Mouse (Mus musculus): Measurements from ENCODE around the gene Hivep3. TPM values are rescaled to one million over a fixed set of nuclear protein-coding genes. Genes with fewer than 3 reads are reported as not detected.

The Hivep3 gene
- polyA plus RNA-seq, 1 experiment from 2014 or later, result 2.0 TPM

GRCm38 (mm10) chr4:119986580-119987291 is 253.2 kb downstream of the Hivep3 start:
- Histone ChIP-seq H3K9ac (ENCODE audit: low read length) (no peak overlapping the region), H3K27me3 (ENCODE audit: control insufficient read depth, insufficient read depth, low read length) (no peaks in the 10 kb centered on the region), H3K4me1 (ENCODE audit: control insufficient read depth, insufficient read depth, low read length) (peaks cover 11% of the 10 kb centered on the region), H3K4me2 (no peak overlapping the region), H3K27ac (ENCODE audit: low read depth, low read length) (no peak overlapping the region), H3K36me3 (ENCODE audit: control insufficient read depth, insufficient read depth, low read length) (no peaks in the 10 kb centered on the region), H3K9me3 (ENCODE audit: control insufficient read depth, low read length) (no peaks in the 10 kb centered on the region), H3K4me3 (ENCODE audit: low read depth, low read length) (no peak overlapping the region)
- DNase-seq (ENCODE audit: low spot score, missing footprints), result no peak
- ATAC-seq (ENCODE audit: low FRiP score), result 0 out of 2 replicates have a peak, but pooled peaks have one; percentile 27
- WGBS, result 67% methylated on average over 5 of the region's 5 CpGs

- H3K9me3 ChIP-seq (ENCODE audit: control insufficient read depth, low read length), result no peaks in the 10 kb centered on the region
- H3K27me3 ChIP-seq (ENCODE audit: control insufficient read depth, insufficient read depth, low read length), result no peaks in the 10 kb centered on the region
- no peaks in the 10 kb centered on the region for H3K36me3 ChIP-seq (ENCODE audit: control insufficient read depth, insufficient read depth, low read length)
- ATAC-seq (ENCODE audit: low FRiP score), result peak; percentile 58; the same call in 1 of the 2 replicates
- DNase-seq (ENCODE audit: low spot score, missing footprints), result no peak
- peaks cover 11% of the 10 kb centered on the region for H3K4me1 ChIP-seq (ENCODE audit: control insufficient read depth, insufficient read depth, low read length)
- no peak overlapping the region for H3K9ac ChIP-seq (ENCODE audit: low read length)
- 45% methylated on average over 4 of the region's 4 CpGs for WGBS
- no peak overlapping the region for H3K27ac ChIP-seq (ENCODE audit: low read depth, low read length)
- H3K4me3 ChIP-seq (ENCODE audit: low read depth, low read length), result no peak overlapping the region
- no peak overlapping the region for H3K4me2 ChIP-seq
Measured at GRCm38 (mm10) chr4:119987376-119988087, 253.9 kb downstream of the Hivep3 start.

DNA sequence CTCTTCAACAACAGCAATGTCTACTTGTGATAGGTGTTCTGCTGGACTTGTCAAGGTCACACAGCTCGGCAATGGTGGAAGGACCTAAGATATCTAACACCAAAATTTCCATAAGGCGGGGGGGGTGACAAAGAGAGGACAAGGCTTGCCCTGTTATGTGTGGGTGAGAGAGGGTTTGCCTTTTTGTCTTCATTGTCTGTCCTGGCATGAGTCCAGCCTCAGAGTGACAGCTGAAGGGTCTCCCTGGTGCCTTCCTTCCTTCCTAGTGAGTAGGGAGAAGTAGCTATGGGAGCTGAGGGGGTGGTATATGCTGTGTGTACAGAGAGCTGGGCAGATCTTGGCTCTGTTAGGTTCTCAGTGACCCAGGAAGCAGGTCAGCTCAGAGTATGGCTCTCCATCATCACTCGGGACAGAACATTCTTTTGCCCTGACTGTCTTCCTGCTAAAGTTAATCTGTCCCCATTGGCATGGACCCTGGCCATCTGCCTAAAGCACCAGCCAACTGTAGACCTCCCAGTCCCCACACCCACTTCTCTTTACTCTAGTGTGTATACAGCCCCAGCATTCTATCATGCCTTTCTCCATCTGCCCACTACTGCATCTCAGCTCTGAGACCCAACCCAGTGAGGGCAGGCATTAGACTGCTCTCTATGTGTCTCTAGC is 255.6 kb downstream of the Hivep3 start:
- Histone ChIP-seq H3K4me1 (ENCODE audit: control insufficient read depth, insufficient read depth, low read length) (peaks cover 11% of the 10 kb centered on the region), H3K36me3 (ENCODE audit: control insufficient read depth, insufficient read depth, low read length) (no peaks in the 10 kb centered on the region), H3K27ac (ENCODE audit: low read depth, low read length) (no peak overlapping the region), H3K4me2 (no peak overlapping the region), H3K9me3 (ENCODE audit: control insufficient read depth, low read length) (no peaks in the 10 kb centered on the region), H3K27me3 (ENCODE audit: control insufficient read depth, insufficient read depth, low read length) (no peaks in the 10 kb centered on the region), H3K4me3 (ENCODE audit: low read depth, low read length) (no peak overlapping the region), H3K9ac (ENCODE audit: low read length) (no peak overlapping the region)
- 79% methylated on average over 3 of the region's 3 CpGs for WGBS
- no peak for ATAC-seq (ENCODE audit: low FRiP score)
- no peak for DNase-seq (ENCODE audit: low spot score, missing footprints)

- no peaks in the 10 kb centered on the region for H3K9me3 ChIP-seq (ENCODE audit: control insufficient read depth, low read length)
- ATAC-seq (ENCODE audit: low FRiP score), result no peak
- H3K27me3 ChIP-seq (ENCODE audit: control insufficient read depth, insufficient read depth, low read length), result no peaks in the 10 kb centered on the region
- 82% methylated on average over 3 of the region's 3 CpGs for WGBS
- no peak overlapping the region for H3K4me2 ChIP-seq
- peaks cover 11% of the 10 kb centered on the region for H3K4me1 ChIP-seq (ENCODE audit: control insufficient read depth, insufficient read depth, low read length)
- H3K4me3 ChIP-seq (ENCODE audit: low read depth, low read length), result no peak overlapping the region
- no peak for DNase-seq (ENCODE audit: low spot score, missing footprints)
- no peak overlapping the region for H3K27ac ChIP-seq (ENCODE audit: low read depth, low read length)
- H3K9ac ChIP-seq (ENCODE audit: low read length), result no peak overlapping the region
- no peaks in the 10 kb centered on the region for H3K36me3 ChIP-seq (ENCODE audit: control insufficient read depth, insufficient read depth, low read length)
Measured at GRCm38 (mm10) chr4:119990346-119990745, 256.8 kb downstream of the Hivep3 start.

- H3K4me3 ChIP-seq (ENCODE audit: low read depth, low read length), result no peak overlapping the region
- WGBS, result 91% methylated on average over 3 of the region's 3 CpGs
- no peak overlapping the region for H3K27ac ChIP-seq (ENCODE audit: low read depth, low read length)
- H3K9ac ChIP-seq (ENCODE audit: low read length), result no peak overlapping the region
- peaks cover 11% of the 10 kb centered on the region for H3K4me1 ChIP-seq (ENCODE audit: control insufficient read depth, insufficient read depth, low read length)
- ATAC-seq (ENCODE audit: low FRiP score) (no peak), DNase-seq (ENCODE audit: low spot score, missing footprints) (no peak)
- H3K27me3 ChIP-seq (ENCODE audit: control insufficient read depth, insufficient read depth, low read length), result no peaks in the 10 kb centered on the region
- H3K4me2 ChIP-seq, result no peak overlapping the region
- H3K9me3 ChIP-seq (ENCODE audit: control insufficient read depth, low read length), result no peaks in the 10 kb centered on the region
- H3K36me3 ChIP-seq (ENCODE audit: control insufficient read depth, insufficient read depth, low read length), result no peaks in the 10 kb centered on the region
Measured at GRCm38 (mm10) chr4:119990841-119991240, 257.3 kb downstream of the Hivep3 start.

- Histone ChIP-seq H3K9me3 (ENCODE audit: control insufficient read depth, low read length) (no peaks in the 10 kb centered on the region), H3K27me3 (ENCODE audit: control insufficient read depth, insufficient read depth, low read length) (no peaks in the 10 kb centered on the region), H3K27ac (ENCODE audit: low read depth, low read length) (no peak overlapping the region), H3K4me3 (ENCODE audit: low read depth, low read length) (no peak overlapping the region), H3K9ac (ENCODE audit: low read length) (no peak overlapping the region), H3K4me2 (no peak overlapping the region), H3K4me1 (ENCODE audit: control insufficient read depth, insufficient read depth, low read length) (peaks cover 8% of the 10 kb centered on the region), H3K36me3 (ENCODE audit: control insufficient read depth, insufficient read depth, low read length) (no peaks in the 10 kb centered on the region)
- ATAC-seq (ENCODE audit: low FRiP score) (no peak), DNase-seq (ENCODE audit: low spot score, missing footprints) (no peak)
- WGBS, result 71% methylated on average over 4 of the region's 4 CpGs
Measured at GRCm38 (mm10) chr4:119991758-119992157, 258.2 kb downstream of the Hivep3 start.

DNA sequence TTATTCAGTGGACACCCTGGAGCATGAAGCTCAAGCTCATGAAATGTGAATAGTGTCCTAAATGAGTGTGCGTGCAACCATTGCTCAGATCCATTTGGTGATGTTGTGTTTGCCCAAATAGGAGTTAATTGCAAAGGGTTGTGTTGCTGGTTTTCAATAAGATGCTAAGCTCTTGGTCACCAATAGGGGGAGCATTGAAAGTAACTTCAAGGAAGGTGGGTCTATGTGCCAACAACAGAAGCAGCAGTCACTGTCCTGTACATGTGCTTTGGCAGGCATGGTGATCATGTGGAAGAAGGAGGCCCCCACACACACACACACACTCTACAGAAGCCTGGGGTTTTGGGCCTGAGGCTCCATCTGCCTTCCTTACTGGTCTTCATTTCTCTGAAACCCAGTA is 262.8 kb downstream of the Hivep3 start:
- no peak overlapping the region for H3K4me2 ChIP-seq
- no peaks in the 10 kb centered on the region for H3K27me3 ChIP-seq (ENCODE audit: control insufficient read depth, insufficient read depth, low read length)
- no peak overlapping the region for H3K4me3 ChIP-seq (ENCODE audit: low read depth, low read length)
- no peak overlapping the region for H3K9ac ChIP-seq (ENCODE audit: low read length)
- H3K27ac ChIP-seq (ENCODE audit: low read depth, low read length), result no peak overlapping the region
- H3K4me1 ChIP-seq (ENCODE audit: control insufficient read depth, insufficient read depth, low read length), result no peaks in the 10 kb centered on the region
- ATAC-seq (ENCODE audit: low FRiP score), result no peak
- no peaks in the 10 kb centered on the region for H3K9me3 ChIP-seq (ENCODE audit: control insufficient read depth, low read length)
- no peak for DNase-seq (ENCODE audit: low spot score, missing footprints)
- no peaks in the 10 kb centered on the region for H3K36me3 ChIP-seq (ENCODE audit: control insufficient read depth, insufficient read depth, low read length)
- WGBS, result 89% methylated on average over 1 of the region's 1 CpGs

- Histone ChIP-seq H3K4me2 (no peak overlapping the region), H3K9me3 (ENCODE audit: control insufficient read depth, low read length) (no peaks in the 10 kb centered on the region), H3K27me3 (ENCODE audit: control insufficient read depth, insufficient read depth, low read length) (no peaks in the 10 kb centered on the region), H3K4me1 (ENCODE audit: control insufficient read depth, insufficient read depth, low read length) (no peaks in the 10 kb centered on the region), H3K27ac (ENCODE audit: low read depth, low read length) (no peak overlapping the region), H3K36me3 (ENCODE audit: control insufficient read depth, insufficient read depth, low read length) (no peaks in the 10 kb centered on the region), H3K4me3 (ENCODE audit: low read depth, low read length) (no peak overlapping the region), H3K9ac (ENCODE audit: low read length) (no peak overlapping the region)
- DNase-seq (ENCODE audit: low spot score, missing footprints) (no peak), ATAC-seq (ENCODE audit: low FRiP score) (no peak)
- 93% methylated on average over 7 of the region's 7 CpGs for WGBS
Measured at GRCm38 (mm10) chr4:119997351-119997750, 263.8 kb downstream of the Hivep3 start.

- DNase-seq (ENCODE audit: low spot score, missing footprints) (no peak), ATAC-seq (ENCODE audit: low FRiP score) (no peak)
- H3K27me3 ChIP-seq (ENCODE audit: control insufficient read depth, insufficient read depth, low read length), result no peaks in the 10 kb centered on the region
- H3K9ac ChIP-seq (ENCODE audit: low read length), result no peak overlapping the region
- WGBS, result 65% methylated on average over 5 of the region's 5 CpGs
- H3K36me3 ChIP-seq (ENCODE audit: control insufficient read depth, insufficient read depth, low read length), result no peaks in the 10 kb centered on the region
- H3K9me3 ChIP-seq (ENCODE audit: control insufficient read depth, low read length), result no peaks in the 10 kb centered on the region
- H3K4me3 ChIP-seq (ENCODE audit: low read depth, low read length), result no peak overlapping the region
- H3K27ac ChIP-seq (ENCODE audit: low read depth, low read length), result no peak overlapping the region
- H3K4me1 ChIP-seq (ENCODE audit: control insufficient read depth, insufficient read depth, low read length), result no peaks in the 10 kb centered on the region
- H3K4me2 ChIP-seq, result no peak overlapping the region
Measured at GRCm38 (mm10) chr4:119998911-119999310, 265.3 kb downstream of the Hivep3 start.
